Mouse (Mus musculus) bone marrow, adult 2 months (tissue): ENCODE measurements around the gene Nipal3. TPM values are rescaled to one million over a fixed set of nuclear protein-coding genes. Genes with fewer than 3 reads are reported as not detected.

Source experiments
- H3K27ac ChIP-seq: fragments of 200-500 bp; 2 replicates; pipeline ENCODE4 v1.5.1; 2012; ENCODE audit warnings: low read depth, mild to moderate bottlenecking, control low read depth, inconsistent platforms, low read length; ENCODE audit not compliant: control insufficient read depth, poor library complexity, insufficient read depth
- H3K4me1 ChIP-seq: fragments of 200-500 bp; 2 replicates; pipeline ENCODE4 v1.6.1; 2011; ENCODE audit warnings: low read length; ENCODE audit not compliant: control insufficient read depth, insufficient read depth
- H3K4me3 ChIP-seq: fragments of 200-500 bp; replicated peaks from 2 replicates; pipeline ENCODE3; 2011; ENCODE audit warnings: mild to moderate bottlenecking, low read depth, low read length, control low read depth; ENCODE audit not compliant: control insufficient read depth
- CTCF ChIP-seq: fragments of 200-500 bp; IDR thresholded peaks from 2 replicates; pipeline ENCODE4 v1.5.1; 2011; ENCODE audit warnings: low read length, control low read depth; ENCODE audit not compliant: control insufficient read depth, insufficient read depth
- POLR2A ChIP-seq: fragments of 200-500 bp; IDR thresholded peaks from 2 replicates; pipeline ENCODE4 v1.6.1; 2011; ENCODE audit warnings: low read depth, mild to moderate bottlenecking, control low read depth, low read length, borderline replicate concordance; ENCODE audit not compliant: control insufficient read depth
- WGBS: fragments of 180-500 bp; shearing (Covaris S2); methylation state at CpG from one replicate; pipeline ENCODE4 v1.1.7; 2018; 5-methylcytosine and 5-hydroxymethylcytosine counted together
- polyA plus RNA-seq: library from polyadenylated mRNA; stranded (reverse); fragments of >200 nt; gene quantifications from 2 replicates; pipeline ENCODE4 v1.2.4, GENCODE M21; 2011; ENCODE audit warnings: low replicate concordance; ENCODE audit not compliant: missing spikeins, insufficient read depth, insufficient read length

Gene Nipal3
- polyA plus RNA-seq, 1 experiment: 18.5 TPM

- no peak overlapping the region for H3K27ac ChIP-seq
- WGBS: 21% methylated on average over 16 of the region's 16 CpGs
- H3K4me3 ChIP-seq: no peak overlapping the region
- no peak for TF ChIP-seq CTCF
- no peak for TF ChIP-seq POLR2A
- no peaks in the 10 kb centered on the region; the same call in 1 of the 2 replicates for H3K4me1 ChIP-seq
Observed at GRCm38 (mm10) chr4:135397551-135397950, 97.3 kb downstream of the Nipal3 start.

GRCm38 (mm10) chr4:135396303-135396702 lies 98.5 kb downstream of the Nipal3 start:
- TF ChIP-seq CTCF (no peak), POLR2A (no peak)
- WGBS: 86% methylated on average over 5 of the region's 5 CpGs
- Histone ChIP-seq H3K27ac (no peak overlapping the region), H3K4me3 (no peak overlapping the region), H3K4me1 (no peaks in the 10 kb centered on the region)

Other genes with a start within 250 kb of the Nipal3 start
- 34.8 and 42.2 TPM in 2 replicates for gene Clic4, start 222.2 kb downstream of the Nipal3 start, polyA plus RNA-seq
- gene Srrm1, start 141.7 kb downstream of the Nipal3 start, polyA plus RNA-seq: 99.5 and 141 TPM in 2 replicates
- gene Ncmap, start 96.8 kb downstream of the Nipal3 start, polyA plus RNA-seq: not detected in 2 replicates
- 16.3 and 18.6 TPM in 2 replicates for gene Rcan3, start 61.2 kb downstream of the Nipal3 start, polyA plus RNA-seq
- 1.4 TPM in 1 of 2 replicates, not detected in the other for gene Stpg1, start 248 bp downstream of the Nipal3 start, polyA plus RNA-seq
- not detected in 2 replicates for gene Grhl3, start 78.6 kb upstream of the Nipal3 start, polyA plus RNA-seq
- gene Ifnlr1, start 191.2 kb upstream of the Nipal3 start, polyA plus RNA-seq: 3.2 and 7.3 TPM in 2 replicates
- not detected in 2 replicates for gene Il22ra1, start 233.1 kb upstream of the Nipal3 start, polyA plus RNA-seq